Mouse (Mus musculus) lung, adult 2 months (tissue): Measurements from ENCODE around the gene Pcmtd2. TPM values are rescaled to one million over a fixed set of nuclear protein-coding genes. Genes with fewer than 3 reads are reported as not detected.
"Not testable (repeated sequence)": the region's sequence is repeated elsewhere in the genome, so short reads cannot be mapped to it uniquely, and the experiment has no call there.

Source experiments
- DNase-seq: peaks from one replicate; pipeline ENCODE4 v3.0.0; 2022
- H3K4me1 ChIP-seq: fragments of 200-500 bp; 2 replicates; pipeline ENCODE4 v1.6.1; 2011; ENCODE audit warnings: low read length; ENCODE audit not compliant: control insufficient read depth, insufficient read depth
- H3K4me3 ChIP-seq: fragments of 200-500 bp; replicated peaks from 2 replicates; pipeline ENCODE3; 2011; ENCODE audit warnings: low read depth, mild to moderate bottlenecking, control low read depth, low read length; ENCODE audit errors: extremely low read depth
- CTCF ChIP-seq: fragments of 200-500 bp; IDR thresholded peaks from 2 replicates; pipeline ENCODE4 v1.5.1; 2011; ENCODE audit warnings: mild to moderate bottlenecking, low read length, control low read depth; ENCODE audit not compliant: insufficient read depth
- POLR2A ChIP-seq: fragments of 200-500 bp; IDR thresholded peaks from 2 replicates; pipeline ENCODE4 v1.6.1; 2011; ENCODE audit warnings: low read depth, mild to moderate bottlenecking, control low read depth, low read length, borderline replicate concordance; ENCODE audit errors: extremely low read depth
- WGBS: fragments of 180-500 bp; shearing (Covaris S2); methylation state at CpG from one replicate; pipeline ENCODE4 v1.1.7; 2018; 5-methylcytosine and 5-hydroxymethylcytosine counted together
- polyA plus RNA-seq: library from polyadenylated mRNA; depleted of rRNA; stranded (reverse); fragments of >200 nt; gene quantifications from 2 replicates; pipeline ENCODE4 v1.2.3, GENCODE M21; 2012; rRNA removed

Gene Pcmtd2
- polyA plus RNA-seq, result 22.5 and 34.4 TPM in 2 replicates

DNA sequence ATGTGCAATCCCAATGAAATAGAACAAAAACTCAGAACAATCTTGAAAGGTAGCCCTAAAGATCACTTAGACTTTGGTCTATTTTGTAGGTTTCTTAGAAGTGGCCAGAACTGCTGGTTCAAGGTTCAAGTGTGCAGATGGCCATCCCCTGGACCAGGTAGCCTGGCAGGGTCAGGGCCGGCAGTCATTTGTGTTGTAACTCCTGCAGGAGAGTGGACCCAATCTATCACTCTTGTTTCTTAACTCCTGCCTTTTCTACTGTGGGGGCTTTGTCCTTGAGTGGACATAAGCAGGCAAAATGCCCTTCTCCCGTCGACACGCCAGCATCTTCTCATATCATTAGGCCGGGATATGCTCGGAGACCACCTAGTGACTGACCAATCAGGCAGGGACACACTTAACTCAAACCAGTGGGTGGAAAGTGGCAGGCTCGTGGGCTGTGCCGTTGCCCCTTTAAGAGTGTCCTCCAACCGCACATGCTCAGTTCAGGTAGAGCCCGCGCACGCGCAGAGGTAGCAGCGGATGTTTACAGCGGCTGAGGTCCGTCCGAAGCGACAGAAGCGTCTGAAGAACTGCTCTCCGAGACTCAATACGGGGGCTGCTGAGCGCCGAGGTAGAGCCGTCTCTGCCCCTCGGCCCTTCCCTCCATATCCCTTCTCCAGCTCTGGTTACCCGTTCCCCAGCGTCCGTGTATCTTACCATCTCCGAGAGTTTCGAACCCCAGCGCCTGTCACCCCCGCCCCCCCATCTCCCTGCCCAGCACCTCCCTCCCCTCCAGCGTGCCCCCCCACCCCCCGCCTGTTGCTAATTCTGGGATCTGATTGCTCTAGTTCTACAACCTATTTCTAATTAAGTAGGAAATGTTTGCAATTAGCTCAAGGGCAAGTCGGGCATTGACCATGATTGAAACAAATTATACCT is at the start of gene Pcmtd2:
Gene Pcmtd2 (plus strand): TSS at position 483 of the 921 bp plus-strand sequence.
- Histone ChIP-seq H3K4me3 (peak within 1 kb of the TSS; percentile 92), H3K4me1 (peaks cover 8% of the 10 kb centered on the region)
- TF ChIP-seq POLR2A, result peak; percentile 97
- TF ChIP-seq CTCF, result no peak
- peak; percentile 91 for DNase-seq
- under 1% methylated on average over 35 of the region's 35 CpGs for WGBS

GRCm38 (mm10) chr2:181789396-181789795 is 48.3 kb upstream of the Pcmtd2 start:
- Histone ChIP-seq H3K4me1 (no peaks in the 10 kb centered on the region), H3K4me3 (no peak overlapping the region)
- DNase-seq, result no peak
- WGBS, result 77% methylated on average over 6 of the region's 6 CpGs
- TF ChIP-seq POLR2A, result no peak
- no peak for TF ChIP-seq CTCF

DNA sequence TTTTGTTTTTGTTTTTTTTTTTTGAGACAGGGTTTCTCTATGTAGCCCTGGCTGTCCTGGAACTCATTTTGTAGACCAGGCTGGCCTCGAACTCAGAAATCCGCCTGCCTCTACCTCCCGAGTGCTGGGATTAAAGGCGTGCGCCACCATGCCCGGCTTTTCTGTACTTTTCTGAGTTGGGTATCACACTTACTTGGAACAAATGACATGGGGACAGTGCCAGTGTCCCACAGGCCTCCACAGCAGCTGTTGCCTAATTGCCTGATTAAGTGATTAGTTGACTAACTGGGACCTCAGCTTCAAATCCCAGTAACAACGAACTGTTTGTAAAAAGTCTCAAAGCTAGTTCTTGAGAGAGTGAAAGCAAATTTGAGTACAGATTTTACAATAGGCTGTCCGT is 44.5 kb upstream of the Pcmtd2 start:
- WGBS, result 77% methylated on average over 8 of the region's 8 CpGs

DNA sequence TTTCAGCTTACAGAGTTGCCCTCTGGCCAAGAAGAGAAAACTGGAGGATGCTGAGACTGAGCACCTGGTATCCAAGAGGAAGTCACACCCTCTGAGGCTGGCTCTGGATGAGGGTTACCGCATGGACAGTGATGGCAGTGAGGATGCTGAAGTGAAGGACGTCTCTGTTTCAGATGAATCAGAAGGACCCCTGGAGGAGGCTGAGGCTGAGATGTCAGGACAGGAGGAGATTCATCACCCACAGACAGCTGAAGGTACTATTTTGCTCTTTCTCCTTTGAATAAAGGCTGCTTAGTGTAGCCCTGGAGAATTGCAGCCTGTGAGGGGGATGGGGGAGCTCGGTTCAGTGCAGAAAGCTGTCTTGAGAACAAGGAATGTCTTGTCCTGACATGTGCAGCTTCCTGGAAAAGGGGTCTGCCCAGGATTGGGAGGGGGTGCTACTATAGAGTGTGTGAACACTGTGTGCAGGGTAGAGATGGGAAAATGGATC is 42.0 kb upstream of the Pcmtd2 start:
- TF ChIP-seq CTCF, result no peak
- TF ChIP-seq POLR2A, result no peak
- H3K4me3 ChIP-seq, result no peak overlapping the region
- no peak for DNase-seq
- H3K4me1 ChIP-seq, result no peaks in the 10 kb centered on the region
- 52% methylated on average over 3 of the region's 3 CpGs for WGBS

More for the DNA sequence above, 44.5 kb upstream of the Pcmtd2 start:
- H3K4me3 ChIP-seq, DNase-seq, H3K4me1 ChIP-seq: not testable (repeated sequence)

DNA sequence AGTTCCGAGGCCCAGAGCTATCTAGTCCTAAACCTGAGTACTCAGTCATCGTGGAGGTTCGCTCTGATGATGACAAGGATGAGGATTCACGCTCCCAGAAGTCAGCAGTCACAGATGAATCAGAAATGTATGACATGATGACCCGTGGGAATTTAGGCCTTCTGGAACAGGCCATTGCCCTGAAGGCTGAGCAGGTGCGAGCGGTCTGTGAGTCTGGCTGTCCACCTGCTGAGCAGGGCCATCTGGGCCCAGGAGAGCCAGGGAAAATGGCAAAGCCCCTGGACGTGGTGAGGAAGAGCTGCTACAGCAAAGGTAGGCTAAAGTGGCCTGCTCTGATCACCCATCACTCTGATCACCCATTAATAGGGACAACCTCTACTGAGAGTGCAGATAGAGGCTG is 40.0 kb upstream of the Pcmtd2 start:
- no peaks in the 10 kb centered on the region for H3K4me1 ChIP-seq
- WGBS, result 71% methylated on average over 8 of the region's 8 CpGs
- TF ChIP-seq CTCF (no peak), POLR2A (no peak)
- no peak for DNase-seq
- no peak overlapping the region for H3K4me3 ChIP-seq

GRCm38 (mm10) chr2:181829032-181829650 is 8.5 kb upstream of the Pcmtd2 start:
- no peak overlapping the region for H3K4me3 ChIP-seq
- no peak for DNase-seq
- 55% methylated on average over 2 of the region's 2 CpGs for WGBS
- no peak for TF ChIP-seq CTCF
- TF ChIP-seq POLR2A, result no peak
- H3K4me1 ChIP-seq, result no peaks in the 10 kb centered on the region

GRCm38 (mm10) chr2:181832745-181833144 is 4.9 kb upstream of the Pcmtd2 start:
- Histone ChIP-seq H3K4me3 (no peak overlapping the region), H3K4me1 (0 out of 2 replicates have a peak, but pooled peaks cover 3% of the 10 kb centered on the region)
- TF ChIP-seq CTCF, result no peak
- TF ChIP-seq POLR2A, result no peak
- no peak for DNase-seq
- WGBS, result 64% methylated on average over 2 of the region's 2 CpGs

GRCm38 (mm10) chr2:181838293-181838680 is 633 bp downstream of the Pcmtd2 start:
- TF ChIP-seq POLR2A (no peak), CTCF (no peak)
- WGBS, result 2% methylated on average over 3 of the region's 3 CpGs
- H3K4me1 ChIP-seq, result peaks cover 8% of the 10 kb centered on the region
- peak overlapping the region; percentile 92 for H3K4me3 ChIP-seq
- DNase-seq, result peak; percentile 20

DNA sequence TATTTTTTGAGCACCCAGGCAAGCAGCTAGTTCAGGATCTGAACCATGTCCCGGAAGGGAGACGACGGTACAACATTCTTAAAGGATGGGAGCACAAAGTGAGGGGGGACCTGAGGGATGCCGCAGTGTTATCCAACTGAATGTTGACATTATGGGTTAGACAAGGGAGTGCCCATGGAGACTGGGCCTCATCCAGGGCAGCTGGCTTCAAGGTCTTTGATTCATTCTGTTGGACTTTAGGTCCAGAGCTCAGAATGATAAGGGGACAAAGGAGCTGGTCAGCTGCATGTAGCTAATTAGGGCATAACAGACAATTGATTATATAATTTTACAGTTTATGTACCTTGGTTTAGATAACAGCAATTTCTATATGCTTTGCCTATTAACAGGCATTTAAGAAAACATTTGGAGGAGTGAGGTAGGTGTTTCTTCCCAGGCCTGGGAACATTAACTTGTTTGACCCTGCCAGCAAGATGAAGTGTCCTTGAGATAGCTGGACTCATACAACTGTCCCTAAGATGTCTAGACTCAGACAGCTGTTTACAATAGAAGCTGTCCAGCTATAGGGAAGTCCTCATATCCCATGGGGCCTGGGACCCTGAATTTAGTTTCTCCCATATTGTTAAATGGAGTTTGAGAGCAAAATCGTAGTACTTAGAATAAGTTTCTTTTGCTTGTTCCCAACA is 8.2 kb downstream of the Pcmtd2 start:
- no peak for DNase-seq
- TF ChIP-seq CTCF, result no peak
- no peak for TF ChIP-seq POLR2A
- no peak overlapping the region for H3K4me3 ChIP-seq
- WGBS, result 76% methylated on average over 5 of the region's 5 CpGs
- H3K4me1 ChIP-seq, result no peaks in the 10 kb centered on the region
